Mouse (Mus musculus): ENCODE data around the gene Ahnak.

DNA sequence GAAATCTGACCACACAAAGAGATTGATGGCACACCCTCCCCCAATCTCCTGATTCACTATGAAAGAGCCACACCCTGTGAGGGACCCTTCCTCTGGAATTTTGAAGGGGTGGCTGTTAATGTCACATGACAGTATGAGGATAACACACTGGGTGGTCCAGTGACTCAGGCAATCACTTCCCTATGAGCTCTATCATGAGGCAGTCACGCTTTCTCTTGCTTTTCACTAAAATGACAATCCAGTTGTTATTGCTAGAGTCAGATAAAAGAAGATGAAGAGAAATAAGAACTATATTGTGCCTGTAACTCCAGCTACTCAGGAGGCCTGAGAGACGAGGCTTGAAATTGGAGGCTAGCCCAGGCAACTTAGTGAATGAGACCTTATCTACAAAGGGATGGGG lies 86.5 kb downstream of the Ahnak start:
- TF ChIP-seq CTCF (IDR thresholded peaks at IDR 0.05; ENCODE audit: low read depth, low read length) = no peak
- no peak for TF ChIP-seq EP300 (IDR thresholded peaks at IDR 0.05; ENCODE audit: insufficient read depth, low read depth, low read length)

All from ES-Bruce4 (cell line).